Mouse (Mus musculus) ES-CJ7 (cell line): Measurements from ENCODE around the gene Erbb4.

Source experiments
- DNase-seq: peaks from one replicate; pipeline ENCODE4 v3.0.0; 2011; ENCODE audit warnings: low read depth, low spot score

Erbb4 gene

GRCm38 (mm10) chr1:68105834-68106542 lies 1001.9 kb downstream of the Erbb4 start:
- DNase-seq: no peak

GRCm38 (mm10) chr1:68089623-68090022 lies 1018.2 kb downstream of the Erbb4 start:
- no peak for DNase-seq

GRCm38 (mm10) chr1:68056494-68056893 lies 1051.4 kb downstream of the Erbb4 start:
- DNase-seq: no peak

GRCm38 (mm10) chr1:68054715-68055114 lies 1053.1 kb downstream of the Erbb4 start:
- no peak for DNase-seq

- no peak for DNase-seq
Observed at GRCm38 (mm10) chr1:68049856-68050255, 1058.0 kb downstream of the Erbb4 start.

- peak; percentile 5 for DNase-seq
Observed at GRCm38 (mm10) chr1:68047139-68047538, 1060.7 kb downstream of the Erbb4 start.

- no peak for DNase-seq
Observed at GRCm38 (mm10) chr1:68046551-68046970, 1061.3 kb downstream of the Erbb4 start.

- DNase-seq: no peak
Observed at GRCm38 (mm10) chr1:68024086-68024940, 1083.5 kb downstream of the Erbb4 start.

- DNase-seq: no peak
Observed at GRCm38 (mm10) chr1:68020020-68020419, 1087.8 kb downstream of the Erbb4 start.

- DNase-seq: no peak
Observed at GRCm38 (mm10) chr1:68019618-68020017, 1088.2 kb downstream of the Erbb4 start.
